Mouse (Mus musculus) liver, embryonic 14.5 days (tissue): ENCODE results near the gene Ppp1r21.

Experiments used
- CTCF ChIP-seq: IDR thresholded peaks from 2 replicates; pipeline ENCODE4 v1.5.1; 2016; ENCODE audit warnings: antibody characterized with exemption, low read depth, control low read depth
- EP300 ChIP-seq: IDR thresholded peaks from 2 replicates; pipeline ENCODE4 v1.6.1; 2016; ENCODE audit warnings: antibody characterized with exemption, low read depth

- TF ChIP-seq CTCF (no peak), EP300 (no peak)
Measured at GRCm38 (mm10) chr17:88492107-88492460, 37.8 kb upstream of the Ppp1r21 start.
